Comparison of ENCODE assay signal across 9 mouse cellular contexts in genomic region chr5:142424627-142425349, GRCm38 (mm10). TPM values are rescaled to one million over a fixed set of nuclear protein-coding genes. Genes with fewer than 3 reads are reported as not detected.
DNase-seq lines count a peak whose midpoint lies in the region; ATAC-seq and TF ChIP-seq lines count a peak whose summit lies in the region.
"Had no signal": no experiment of that assay in that cellular context is flagged by ENCODE, and none has a peak within 500 bp of the region (broad histone marks: within the 10 kb centered on the region; RNA-seq: fewer than 3 reads in every experiment).

No protein-coding gene starts in this region.

- H3K27me3 ChIP-seq in hindbrain, embryonic 14.5 days (ENCODE audit: control insufficient read depth, insufficient read depth, low read length) = no peaks in the 10 kb centered on the region
- H3K27me3 ChIP-seq in liver, adult 2 months (ENCODE audit: control insufficient read depth, insufficient read depth, low read length) = no peaks in the 10 kb centered on the region
- no peaks in the 10 kb centered on the region for H3K27me3 ChIP-seq in midbrain, embryonic 16.5 days (ENCODE audit: control insufficient read depth, insufficient read depth, low read depth, low read length)
- H3K27me3 ChIP-seq: neural tube, embryonic 12.5 days had no signal

- peak; percentile 68 for DNase-seq in NIH3T3 (ENCODE audit: low read depth)
- DNase-seq in cerebellum, adult 11-12 months = peak; percentile 75
- peak; percentile 85 to 89 for DNase-seq in gastrocnemius, adult 8-10 months (ENCODE audit: low spot score in 2 of 2)
- DNase-seq in hindbrain, embryonic 14.5 days (ENCODE audit: low spot score) = no peak
- peak; percentile 66 for DNase-seq in liver, adult 2 months (ENCODE audit: extremely low read depth, low read depth, low spot score)
- DNase-seq in T-cell, adult 2 months (ENCODE audit: low spot score) = no peak
- no peak for DNase-seq in retina, postnatal 1 day

- H3K4me2 ChIP-seq in hindbrain, embryonic 14.5 days (replicated peaks) = no peak overlapping the region
- H3K4me2 ChIP-seq in midbrain, embryonic 16.5 days (ENCODE audit: low read length) = no peak overlapping the region
- H3K4me2 ChIP-seq: neural tube, embryonic 12.5 days had no signal

- 0 out of 2 replicates have a peak, but pooled peaks cover 4% of the 10 kb centered on the region for H3K36me3 ChIP-seq in hindbrain, embryonic 14.5 days (replicated peaks; ENCODE audit: control insufficient read depth, insufficient read depth)
- H3K36me3 ChIP-seq in liver, adult 2 months (ENCODE audit: control insufficient read depth, insufficient read depth, low read length) = no peaks in the 10 kb centered on the region
- H3K36me3 ChIP-seq in midbrain, embryonic 16.5 days (ENCODE audit: control insufficient read depth, insufficient read depth, low read length) = no peaks in the 10 kb centered on the region

- no peak overlapping the region for H3K4me3 ChIP-seq in hindbrain, embryonic 14.5 days (replicated peaks; ENCODE audit: low read length)
- peak overlapping the region; percentile 3; the same call in 1 of the 2 replicates for H3K4me3 ChIP-seq in liver, adult 2 months (ENCODE audit: insufficient read depth, low read depth, low read length)
- H3K4me3 ChIP-seq in midbrain, embryonic 16.5 days (ENCODE audit: low read depth, low read length) = no peak overlapping the region
- H3K4me3 ChIP-seq: neural tube, embryonic 12.5 days had no signal

- no peak for TF ChIP-seq CTCF in liver, adult 2 months (IDR thresholded peaks at IDR 0.05; ENCODE audit: low read depth, low read length)

- H3K4me1 ChIP-seq in hindbrain, embryonic 14.5 days (replicated peaks; ENCODE audit: control insufficient read depth, insufficient read depth, low read length) = peaks cover 34% of the 10 kb centered on the region
- H3K4me1 ChIP-seq in liver, adult 2 months (ENCODE audit: control insufficient read depth, insufficient read depth, low read length) = peaks cover 34% of the 10 kb centered on the region
- H3K4me1 ChIP-seq in midbrain, embryonic 16.5 days (ENCODE audit: control insufficient read depth, insufficient read depth, low read length) = peaks cover 25% of the 10 kb centered on the region

- WGBS in hindbrain, embryonic 14.5 days = 75% methylated on average over 13 of the region's 13 CpGs
- WGBS in liver, adult 2 months = 18% methylated on average over 13 of the region's 13 CpGs
- 80% methylated on average over 13 of the region's 13 CpGs for WGBS in midbrain, embryonic 16.5 days

- TF ChIP-seq POLR2A in liver, adult 2 months (IDR thresholded peaks at IDR 0.05; ENCODE audit: extremely low read depth, insufficient read depth, low read length) = no peak

- ATAC-seq in hindbrain, embryonic 14.5 days (ENCODE audit: low FRiP score) = peak; percentile 28; the same call in 1 of the 2 replicates
- ATAC-seq in midbrain, embryonic 16.5 days = 0 out of 2 replicates have a peak, but pooled peaks have one; percentile 19

- H3K79me2 ChIP-seq in liver, adult 2 months (ENCODE audit: control insufficient read depth, insufficient read depth, low read length) = peaks cover 32% of the 10 kb centered on the region

- H3K9me3 ChIP-seq in hindbrain, embryonic 14.5 days (ENCODE audit: control insufficient read depth, low read length) = no peaks in the 10 kb centered on the region
- H3K9me3 ChIP-seq in midbrain, embryonic 16.5 days (replicated peaks; ENCODE audit: control insufficient read depth, low read length, poor library complexity, severe bottlenecking) = no peaks in the 10 kb centered on the region
- H3K9me3 ChIP-seq: neural tube, embryonic 12.5 days had no signal

- H3K9ac ChIP-seq in hindbrain, embryonic 14.5 days = no peak overlapping the region
- no peak overlapping the region for H3K9ac ChIP-seq in liver, adult 2 months (ENCODE audit: low read depth, low read length)
- 0 out of 2 replicates have a peak overlapping the region, but pooled peaks have one; percentile 30 for H3K9ac ChIP-seq in midbrain, embryonic 16.5 days (ENCODE audit: low read depth, low read length)
- H3K9ac ChIP-seq: neural tube, embryonic 12.5 days had no signal

- H3K27ac ChIP-seq in hindbrain, embryonic 14.5 days = peak overlapping the region; percentile 64
- peak overlapping the region; percentile 62 for H3K27ac ChIP-seq in liver, adult 2 months (replicated peaks; ENCODE audit: insufficient read depth, low read depth, low read length)
- H3K27ac ChIP-seq in midbrain, embryonic 16.5 days (ENCODE audit: low read length) = peak overlapping the region; percentile 68
- H3K27ac ChIP-seq: neural tube, embryonic 12.5 days had no signal

RNA-seq across cellular contexts. Expression of gene Foxk1, which starts 23.5 kb away (rescaled TPM):
- 10 to 100 TPM; 15.6 to 20.9 (median 17.7) TPM for total RNA-seq in gastrocnemius, adult 8-10 months (2022)
- polyA plus RNA-seq in hindbrain, embryonic 14.5 days (2014; fragmentation: Nextera tagmentation; extraction: Ambion mirVana) = 5.4 and 5.9 TPM in 2 replicates
- 3.0 and 5.0 TPM in 2 replicates for total RNA-seq in liver, adult 2 months (2014; rRNA removed)
- 7.2 and 7.6 TPM in 2 replicates for polyA plus RNA-seq in liver, adult 2 months (2012; rRNA removed)
- 6.0 and 6.7 TPM in 2 replicates for polyA plus RNA-seq in midbrain, embryonic 16.5 days (2015; fragmentation: Nextera tagmentation; extraction: Ambion mirVana)

RNA-seq across cellular contexts. Expression of gene Ap5z1, which starts 39.0 kb away (rescaled TPM):
- total RNA-seq in gastrocnemius, adult 8-10 months (2022) = 1 to 10 TPM; 3.7 to 5.0 (median 4.1) TPM
- 12.6 and 12.9 TPM in 2 replicates for polyA plus RNA-seq in hindbrain, embryonic 14.5 days (2014; fragmentation: Nextera tagmentation; extraction: Ambion mirVana)
- total RNA-seq in liver, adult 2 months (2014; rRNA removed) = 3.6 and 6.9 TPM in 2 replicates
- polyA plus RNA-seq in liver, adult 2 months (2012; rRNA removed) = 23.3 and 24.9 TPM in 2 replicates
- polyA plus RNA-seq in midbrain, embryonic 16.5 days (2015; fragmentation: Nextera tagmentation; extraction: Ambion mirVana) = 12.2 and 14.1 TPM in 2 replicates

Comparison
In these comparisons a context has a peak if more than half of its experiments do, and no peak if none do; other contexts are left out.
1. DNase-seq: peak in NIH3T3 (single experiment), cerebellum, adult 11-12 months (single experiment), gastrocnemius, adult 8-10 months (2 of 2) and liver, adult 2 months (single experiment); none in hindbrain, embryonic 14.5 days (single experiment), T-cell, adult 2 months (single experiment) and retina, postnatal 1 day (single experiment).
2. Peak in every context shown above with its lines, with median percentiles within 50 percentile points of each other: H3K27ac ChIP-seq.